Mouse (Mus musculus): ENCODE data around the gene March5.
"Not testable (repeated sequence)": the region's sequence is repeated elsewhere in the genome, so short reads cannot be mapped to it uniquely, and the experiment has no call there.

March5 gene

DNA sequence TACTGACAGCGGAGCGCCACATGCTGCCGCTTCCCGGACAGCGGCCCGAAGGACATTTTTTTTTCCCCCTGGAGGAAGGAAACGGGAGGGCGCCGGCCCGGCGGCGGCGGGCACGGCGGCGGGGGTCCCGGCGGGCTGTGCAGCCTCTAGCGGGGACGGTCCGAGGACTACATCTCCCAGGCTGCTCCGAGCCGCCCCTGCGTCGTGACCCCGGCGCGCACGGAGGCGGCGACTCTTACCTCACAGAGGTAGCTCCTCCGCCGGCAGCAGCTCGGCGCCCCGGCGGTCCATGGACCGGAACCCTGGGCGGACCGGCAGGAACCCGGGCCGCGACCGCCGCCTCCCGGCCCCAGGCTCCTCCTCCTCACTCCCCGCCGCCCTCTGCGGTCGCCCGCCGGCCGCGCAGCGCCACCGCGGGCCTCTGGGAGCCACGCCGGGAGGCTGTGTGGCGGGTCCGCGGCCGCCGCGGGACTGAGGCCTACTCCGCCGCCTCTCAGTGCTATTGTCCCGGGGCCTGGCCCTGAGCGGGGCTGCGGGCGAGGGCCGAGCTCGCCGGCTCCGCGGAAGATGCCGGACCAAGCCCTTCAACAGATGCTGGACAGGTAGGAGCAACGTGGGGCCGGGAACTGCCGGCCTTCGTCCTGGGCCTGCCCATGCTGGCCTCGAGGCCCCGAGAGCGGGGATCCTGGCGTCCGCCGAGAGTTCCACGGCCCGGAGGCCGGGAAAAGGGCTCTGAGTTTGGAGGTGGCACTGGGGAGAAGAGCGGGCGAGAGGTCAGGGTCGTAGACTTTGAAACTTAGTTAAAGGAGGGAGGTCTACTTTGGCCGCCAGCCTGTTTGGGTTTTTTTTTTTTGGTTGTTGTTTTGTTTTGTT is at the start of gene March5:
Gene March5 (plus strand): TSS at position 241 of the 873 bp plus-strand sequence.
- peak; percentile 90 to 95 for DNase-seq

DNA sequence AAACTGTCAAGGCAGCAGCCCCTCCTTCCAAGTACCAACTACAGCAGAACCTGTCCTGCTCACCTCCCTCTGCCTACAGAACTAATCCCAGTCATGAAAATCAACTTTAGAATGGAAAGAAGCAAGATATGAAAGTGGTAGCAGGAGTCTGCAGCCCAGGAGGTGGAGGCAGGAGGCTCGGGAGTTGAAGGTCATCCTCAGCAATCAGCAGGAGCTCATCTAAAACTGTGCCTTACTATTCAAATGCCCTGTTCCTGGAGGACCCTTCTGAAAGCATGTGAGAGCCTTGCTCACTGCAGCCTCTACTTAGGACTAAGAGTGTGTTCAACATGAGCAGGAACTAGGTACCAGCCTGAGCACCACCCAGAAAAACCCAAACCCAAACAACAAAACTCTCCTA is 35.2 kb upstream of the March5 start:
- no peak for DNase-seq

DNA sequence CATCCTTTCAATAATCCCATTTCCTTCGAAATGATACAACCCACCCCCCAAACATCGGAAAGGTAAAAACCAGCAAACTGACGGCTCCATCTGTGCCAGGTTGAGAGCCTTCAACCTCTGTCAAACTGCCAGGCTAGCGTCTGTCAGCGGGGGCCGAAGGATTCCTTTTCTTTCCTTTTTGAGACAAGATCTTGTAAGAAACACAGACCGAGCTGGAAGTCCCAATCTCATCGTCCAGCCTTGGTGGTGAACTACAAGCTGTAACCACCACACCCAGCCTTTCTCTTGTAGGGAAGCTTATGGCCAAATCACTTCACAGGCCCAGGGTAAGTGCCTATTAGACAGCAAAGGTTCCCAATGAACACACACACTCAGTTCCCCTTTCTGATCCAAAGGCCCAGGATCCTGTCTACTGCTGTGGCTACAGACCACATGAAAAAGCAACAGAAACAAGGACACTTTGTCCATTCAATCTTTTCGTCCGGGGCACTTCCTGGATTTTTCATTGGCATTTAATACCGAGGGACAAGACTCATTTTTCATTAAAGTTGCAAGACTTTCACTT is 34.7 kb upstream of the March5 start:
- DNase-seq, result no peak

DNA sequence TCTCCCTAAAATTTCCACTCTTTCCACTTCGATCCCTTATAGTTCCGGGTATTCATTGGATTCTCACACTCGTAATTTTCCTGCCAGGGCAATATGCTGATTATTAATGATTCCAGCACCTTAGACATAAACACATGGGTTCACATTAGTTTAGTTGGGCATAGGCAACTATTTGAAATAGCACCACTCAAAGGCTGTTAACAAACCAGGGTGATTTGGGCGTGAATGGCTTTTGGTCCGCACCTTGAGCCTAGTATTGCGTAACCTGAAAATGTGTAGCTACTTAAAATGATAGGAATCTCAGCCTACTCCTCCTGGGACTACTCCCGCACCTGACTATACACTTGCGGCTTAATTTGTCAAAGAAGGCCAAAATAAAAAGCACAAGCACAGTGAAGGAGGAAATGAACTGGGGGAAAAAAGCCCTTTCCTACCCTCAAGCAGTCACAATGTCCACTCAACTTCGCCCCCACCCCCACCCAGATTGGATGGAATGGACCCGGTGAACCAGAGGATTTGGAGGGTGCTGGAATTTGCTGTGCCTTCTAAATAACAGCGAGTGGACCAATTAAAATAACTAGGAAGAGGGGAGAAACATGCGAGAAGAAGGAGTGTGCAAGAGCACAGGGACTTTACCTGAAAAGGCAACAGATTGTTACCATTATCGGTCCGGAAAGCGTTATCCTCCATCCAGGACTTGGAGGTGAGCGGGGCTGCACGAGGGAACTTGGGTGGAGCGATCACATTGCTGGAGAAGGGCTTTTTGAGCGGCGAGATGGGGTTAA is 33.8 kb upstream of the March5 start:
- no peak for DNase-seq

DNA sequence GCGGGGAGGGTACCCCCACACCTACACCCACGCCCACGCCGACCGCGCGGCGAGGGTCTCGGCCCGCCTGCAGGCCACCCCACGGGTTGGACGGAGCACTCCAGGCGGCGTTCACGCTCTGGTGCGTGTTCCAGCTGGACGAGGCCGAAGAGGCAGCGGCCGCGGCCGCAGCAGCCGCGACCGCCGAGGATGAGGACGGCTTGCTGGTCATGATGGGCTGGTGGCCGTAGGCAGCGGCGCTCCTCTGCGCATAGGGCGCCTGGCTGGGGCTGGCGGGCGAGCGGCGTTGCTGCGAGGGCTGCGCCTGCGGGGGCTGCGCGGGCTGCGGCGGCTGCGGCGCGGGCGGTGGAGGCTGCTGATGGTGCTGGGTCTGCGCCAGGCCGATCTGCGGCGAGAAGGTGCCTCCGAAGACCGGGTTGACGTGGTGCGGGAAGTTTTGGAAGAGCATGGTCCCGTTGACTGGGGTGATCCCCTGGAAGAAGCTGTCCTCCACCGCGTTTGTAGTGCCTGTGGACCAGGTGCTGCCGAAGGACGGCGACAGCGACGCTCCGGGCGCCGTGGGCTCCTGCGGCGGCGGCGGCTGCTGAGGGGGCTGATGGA is 33.1 kb upstream of the March5 start:
- DNase-seq, result peak; percentile 74 to 81

DNA sequence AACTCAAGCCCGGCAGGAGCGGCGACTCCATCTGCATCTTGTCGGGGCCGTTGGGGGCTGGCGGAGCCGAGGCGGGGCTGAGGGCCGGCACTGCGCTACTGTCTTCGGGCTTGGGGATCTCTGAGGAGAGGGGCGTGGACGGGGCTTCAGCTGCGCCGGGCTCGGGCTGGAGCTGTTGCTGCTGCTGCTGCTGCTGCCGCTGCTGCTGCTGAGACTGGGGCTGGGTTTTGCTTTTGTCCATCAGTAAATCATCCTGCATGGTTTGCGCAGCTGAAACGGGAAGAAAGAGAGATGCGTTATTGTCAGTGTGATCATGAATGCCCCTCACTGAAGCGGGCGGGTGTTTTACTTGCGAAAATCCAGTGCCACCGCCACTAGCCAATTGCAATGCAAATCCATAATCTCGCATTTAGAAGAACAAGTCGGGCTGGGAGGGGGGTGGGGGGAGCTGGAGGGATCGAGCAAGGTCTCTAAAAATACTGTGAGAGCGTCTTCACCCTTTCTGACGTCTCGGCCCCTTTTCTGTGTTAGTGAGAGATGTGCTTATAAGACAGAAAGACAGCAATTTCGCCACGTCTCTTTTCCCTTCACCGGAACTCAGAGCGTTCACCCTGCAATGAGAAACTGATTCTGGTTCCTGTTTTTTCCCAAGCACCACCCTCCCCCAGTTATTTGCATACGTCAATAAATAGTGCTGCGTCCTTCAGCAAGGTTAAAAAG is 32.5 kb upstream of the March5 start:
- peak; percentile 65 to 71 for DNase-seq

DNA sequence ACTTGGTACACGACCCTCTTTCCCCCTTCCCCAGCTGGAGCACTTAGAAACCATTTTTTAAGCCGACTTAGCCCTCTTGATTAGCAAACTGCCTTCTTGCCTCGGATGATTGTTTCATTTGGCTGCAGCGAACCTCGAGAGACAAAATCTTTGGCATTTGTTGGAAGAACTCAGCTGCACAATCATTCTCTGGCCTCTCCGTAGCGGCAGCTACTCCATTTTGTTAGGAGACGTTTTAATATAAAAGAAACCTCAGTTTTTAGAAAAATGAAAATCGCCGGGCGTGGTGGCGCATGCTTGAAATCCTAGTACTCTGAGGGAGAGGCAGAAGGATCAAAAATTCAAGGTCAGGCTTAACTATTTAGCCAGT is 31.9 kb upstream of the March5 start:
- DNase-seq, result peak; percentile 42 to 54

DNA sequence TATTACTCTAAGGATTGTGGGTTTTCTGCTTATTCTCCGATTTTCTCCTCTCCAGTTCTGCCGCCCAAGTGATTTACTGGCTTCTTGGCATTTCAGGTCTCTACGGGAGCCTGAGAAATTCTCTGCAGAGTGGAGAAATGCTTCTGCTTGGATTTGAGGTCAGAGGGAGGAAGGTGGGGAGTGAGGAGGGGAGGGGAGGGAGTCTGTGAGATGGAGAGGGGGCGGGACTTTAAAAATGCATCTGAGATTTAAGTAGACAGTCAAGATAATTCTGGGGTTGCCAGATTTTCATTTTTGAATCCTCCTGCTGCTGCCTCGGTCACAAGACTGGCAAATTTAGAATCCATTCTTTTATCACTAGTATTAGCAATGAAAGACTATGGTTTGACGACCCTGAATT is 31.4 kb upstream of the March5 start:
- DNase-seq, result peak; percentile 9 to 24

DNA sequence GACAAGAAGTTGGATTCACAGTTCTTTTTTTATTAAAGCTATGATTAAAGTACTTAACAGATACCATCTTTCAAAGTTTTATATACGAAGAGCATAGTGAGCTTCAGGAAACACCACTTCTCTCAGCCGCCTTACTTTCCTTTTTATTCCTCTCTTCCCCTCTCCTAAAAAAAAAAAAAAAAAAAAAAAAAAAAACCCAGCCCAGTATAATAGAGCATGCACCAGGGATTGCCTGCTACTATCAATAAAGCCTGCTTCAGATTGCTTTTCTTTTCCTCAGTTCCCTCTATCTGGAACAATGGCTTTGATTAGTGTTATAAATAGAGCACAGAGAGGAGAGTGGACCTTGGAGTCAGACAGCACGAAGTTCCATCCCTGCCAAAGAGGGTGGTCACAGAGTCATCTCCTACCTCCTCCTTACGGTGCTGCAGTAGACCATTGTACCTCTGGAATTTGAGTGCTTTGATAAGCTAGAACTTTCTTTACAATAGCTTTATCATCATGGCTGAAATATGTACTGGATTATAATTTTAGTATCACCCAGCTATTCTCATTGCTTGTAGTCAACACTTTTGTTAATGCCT is 30.4 kb upstream of the March5 start:
- DNase-seq, result no peak

DNA sequence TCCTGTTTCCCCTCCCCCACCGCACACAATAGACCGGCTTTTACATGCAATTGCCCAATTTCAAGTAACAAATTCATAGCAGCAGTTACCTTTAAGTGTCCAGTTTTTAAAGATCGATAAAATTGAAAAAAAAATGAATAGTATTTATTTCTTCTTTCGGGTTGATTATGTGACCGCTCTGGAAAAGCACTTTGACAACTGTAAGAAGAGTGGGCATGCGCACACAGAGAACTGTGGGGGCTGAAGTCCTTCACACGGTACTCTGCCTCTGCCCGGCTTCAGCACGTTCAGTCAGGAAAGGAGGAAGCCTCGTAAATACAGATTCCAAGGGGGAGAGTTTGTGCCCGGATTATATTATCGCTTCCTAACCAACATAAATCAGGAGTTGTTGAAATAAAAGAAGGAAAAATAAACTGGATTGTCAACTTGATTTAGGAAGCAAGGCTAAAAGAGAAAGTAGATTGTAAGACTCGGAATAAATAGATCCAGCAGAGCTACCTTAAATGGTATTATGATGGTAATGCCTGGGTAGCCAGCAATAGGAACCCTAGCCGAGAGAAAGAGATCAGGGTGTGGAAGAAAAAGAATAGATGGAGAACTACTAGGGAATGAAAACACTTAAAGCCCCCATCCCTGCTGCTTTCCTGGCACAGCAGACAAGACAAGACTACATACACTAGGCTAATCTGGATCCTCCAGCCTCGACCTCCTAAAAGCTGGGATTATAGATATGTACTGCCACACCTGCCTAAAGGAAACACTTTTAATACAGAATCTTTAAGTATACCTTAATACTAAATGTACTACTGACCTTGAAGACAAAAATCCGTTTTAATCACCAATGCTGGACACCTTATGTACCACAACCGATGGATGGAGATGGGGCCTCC is 29.3 kb upstream of the March5 start:
- peak; percentile 72 to 80 for DNase-seq

DNA sequence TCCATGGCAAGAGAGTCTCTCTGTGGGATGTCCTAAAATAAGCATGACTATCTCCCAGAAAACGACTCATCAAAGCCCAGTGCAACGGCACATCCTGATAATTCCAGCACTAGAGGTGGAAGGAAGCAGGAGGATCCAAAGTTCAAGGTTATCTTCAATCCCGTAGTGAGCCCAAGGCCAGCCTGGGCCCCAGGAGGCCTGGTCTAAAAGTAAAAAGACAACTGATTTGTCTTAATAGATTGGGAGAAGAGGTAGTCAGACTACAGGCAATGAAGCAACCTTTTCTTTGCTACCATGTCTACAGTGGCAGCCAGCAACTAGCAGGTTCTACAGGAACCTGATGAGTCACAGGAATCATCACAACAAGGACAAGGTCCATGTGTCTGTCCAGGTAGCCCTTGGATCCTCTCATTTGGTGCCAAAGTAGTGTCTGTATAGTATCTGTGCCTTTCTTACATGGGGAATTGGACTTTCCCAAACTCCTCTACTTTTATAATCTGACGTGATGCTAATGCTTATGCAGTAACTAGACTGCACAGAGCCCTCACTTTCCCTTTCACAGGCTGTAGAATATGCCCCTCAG is 18.9 kb upstream of the March5 start:
- DNase-seq, result no peak

DNA sequence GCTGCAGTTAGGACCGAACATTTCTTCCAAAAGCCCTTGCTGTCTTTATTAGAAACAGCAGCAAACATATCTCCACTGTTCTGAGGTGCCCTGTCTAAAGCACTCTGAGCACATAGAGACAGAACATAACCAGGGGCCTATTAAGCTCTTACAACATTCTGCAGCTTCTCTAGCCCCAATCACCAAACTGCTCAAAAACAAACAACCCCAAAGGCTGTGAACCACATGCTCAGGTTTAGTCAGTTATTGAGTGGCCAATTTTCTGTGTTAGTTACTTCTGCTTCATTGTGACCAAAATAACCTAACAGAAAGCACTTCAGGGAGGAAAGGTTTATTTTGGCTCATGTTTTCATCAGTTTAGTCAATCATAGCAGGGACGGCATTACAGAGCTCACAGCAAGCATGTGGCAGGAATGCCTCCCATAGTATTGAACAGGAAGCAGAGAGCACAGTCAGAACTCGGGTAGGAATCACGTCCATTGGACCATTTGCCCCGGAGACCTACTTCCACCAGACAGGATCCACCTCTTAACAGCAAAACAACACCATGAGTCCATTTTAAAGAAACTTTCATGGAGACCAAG is 14.8 kb upstream of the March5 start:
- DNase-seq, result no peak

DNA sequence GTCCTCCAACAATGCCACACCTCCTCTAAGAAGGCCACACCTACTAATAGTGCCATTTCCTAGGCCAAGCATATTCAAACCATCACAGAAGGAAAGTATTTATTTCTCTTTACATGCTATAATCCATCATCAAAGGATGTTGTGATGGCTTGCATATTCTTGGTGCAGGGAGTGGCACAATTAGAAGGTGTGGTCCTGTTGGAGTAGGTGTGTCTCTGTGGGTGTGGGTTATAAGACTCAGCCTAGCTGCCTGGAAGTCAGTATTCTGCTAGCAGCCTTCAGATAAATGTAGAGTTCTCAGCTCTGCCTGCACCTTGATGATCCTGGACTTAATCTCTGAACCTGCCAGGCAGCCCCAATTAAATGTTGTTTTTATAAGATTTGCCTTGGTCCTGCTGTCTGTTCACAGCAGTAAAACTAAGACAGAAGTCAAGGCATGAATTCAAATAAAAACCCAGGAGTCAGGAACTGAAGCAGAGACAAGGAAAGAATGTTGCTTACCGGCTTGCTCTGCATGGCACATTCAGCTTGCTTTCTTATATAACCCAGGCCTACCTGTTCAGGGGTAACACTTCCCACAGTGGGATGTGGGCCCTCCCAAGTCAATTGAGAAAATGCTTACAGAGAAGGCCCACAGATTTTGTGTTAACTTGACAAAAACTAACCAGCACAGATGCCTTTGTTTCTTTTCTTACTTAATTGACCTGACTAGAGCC is 9.0 kb upstream of the March5 start:
- no peak for DNase-seq

DNA sequence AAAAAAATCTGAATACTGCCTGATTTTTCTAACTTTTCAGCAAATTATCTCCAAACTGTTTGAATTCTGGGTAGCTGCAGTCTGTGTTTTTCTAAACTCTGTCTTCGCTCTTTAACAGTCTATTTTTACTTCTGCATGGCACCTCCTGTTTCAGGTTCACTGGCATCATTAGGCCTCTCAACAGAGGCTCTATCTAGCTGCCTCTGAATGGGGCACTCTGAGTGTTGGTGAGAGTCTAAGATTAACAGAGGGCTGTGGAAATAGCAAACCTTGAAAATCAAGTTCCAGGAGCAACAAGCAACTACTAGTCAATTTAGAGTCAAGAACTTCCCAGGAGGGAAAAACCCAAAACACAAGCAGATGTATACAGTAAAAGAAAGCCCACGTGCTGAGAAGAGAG is 7.5 kb upstream of the March5 start:
- DNase-seq, result no peak

DNA sequence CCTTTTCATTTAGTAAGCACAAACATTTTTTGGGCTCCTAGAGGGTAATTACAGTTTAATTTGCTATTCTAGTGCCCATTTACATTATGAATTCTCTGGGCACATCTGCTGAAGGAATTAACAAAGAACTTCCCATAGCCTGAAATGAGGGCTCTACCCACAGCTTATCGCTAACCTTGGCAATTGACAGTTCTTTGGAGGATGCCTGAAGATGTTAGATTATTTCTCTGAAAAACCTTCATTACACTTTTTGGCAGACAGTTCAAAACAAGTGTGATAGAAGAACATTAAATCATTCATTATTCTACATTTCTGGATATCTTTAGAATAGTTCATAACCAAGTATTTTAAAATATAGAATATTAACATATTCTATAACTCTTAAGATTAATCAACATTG is 4.0 kb upstream of the March5 start:
- DNase-seq, result no peak

DNA sequence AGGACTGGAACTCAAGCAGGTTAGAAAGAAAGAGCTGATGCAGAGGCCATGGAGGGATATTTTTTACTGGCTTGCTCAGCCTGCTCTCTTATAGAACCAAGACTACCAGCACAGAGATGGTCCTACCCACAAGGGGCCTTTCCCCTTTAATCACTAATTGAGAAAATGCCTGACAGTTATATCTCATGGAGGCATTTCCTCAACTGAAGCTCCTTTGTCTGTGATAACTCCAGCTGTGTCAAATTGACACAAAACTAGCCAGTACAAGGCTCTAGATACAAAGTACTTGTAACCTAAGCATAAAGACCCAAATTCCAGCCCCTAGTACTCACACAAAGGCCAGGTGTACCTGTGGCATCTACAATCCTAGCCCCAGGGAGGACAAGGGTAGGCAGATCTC is 2.2 kb upstream of the March5 start:
- DNase-seq, result not testable (repeated sequence)

DNA sequence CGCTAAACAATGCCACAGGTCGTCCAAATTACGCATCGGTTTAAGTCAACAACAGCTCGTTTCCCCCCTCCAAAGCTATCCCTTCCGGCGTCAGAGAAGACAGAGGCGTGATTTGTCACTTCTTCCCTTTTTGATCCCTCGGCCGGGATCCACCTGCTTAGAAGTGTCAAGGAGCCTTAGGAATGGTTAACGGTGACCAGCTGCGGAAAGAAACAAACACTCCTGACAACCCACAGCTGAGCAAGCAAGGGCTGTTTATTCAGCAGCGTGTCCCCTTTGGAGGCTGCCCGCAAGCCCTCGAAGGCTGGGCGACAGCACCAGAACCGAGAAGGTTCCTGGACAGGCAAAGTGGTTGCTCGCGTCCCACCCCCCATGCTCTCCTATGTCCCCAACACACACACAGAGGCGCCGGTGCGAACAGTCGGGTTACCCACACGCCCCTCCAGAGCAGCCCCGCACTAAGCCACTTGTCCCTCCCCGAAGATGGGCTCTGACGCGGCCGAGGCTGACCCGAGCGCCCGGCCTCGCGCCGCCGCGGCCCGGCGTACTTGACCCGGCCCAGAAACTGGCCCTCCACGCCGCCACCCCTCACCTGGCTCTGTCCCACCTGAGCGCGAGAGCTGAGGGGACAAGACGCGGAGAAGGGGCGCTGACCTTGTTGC is 571 bp upstream of the March5 start:
- peak; percentile 58 to 70 for DNase-seq

DNA sequence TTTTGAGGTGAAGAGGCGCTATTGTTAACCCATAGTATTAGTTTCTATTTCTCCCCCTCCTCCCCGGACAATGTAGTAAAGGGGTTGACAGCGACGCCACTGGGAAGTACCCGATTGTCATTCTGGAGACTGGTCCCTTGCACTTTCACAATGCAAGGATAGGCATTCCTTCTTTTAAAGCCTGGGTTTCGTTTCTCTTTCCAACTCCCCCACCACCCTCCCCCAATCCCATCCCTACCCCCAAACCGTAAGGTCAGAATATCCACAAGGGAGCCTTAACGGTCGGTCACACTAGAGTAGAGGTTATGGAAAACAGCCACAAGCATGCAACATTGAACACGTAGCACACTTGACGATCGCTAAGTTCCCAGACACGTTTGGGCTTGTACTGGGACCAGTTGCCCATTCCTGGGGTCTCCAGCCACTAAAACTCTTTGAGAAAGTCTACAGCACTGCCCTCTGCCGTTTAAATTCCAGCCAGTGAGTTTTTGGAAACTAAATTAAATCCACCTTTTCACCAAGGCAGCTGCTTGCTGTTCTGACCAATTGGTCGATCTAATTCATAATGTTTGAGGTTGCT is 923 bp downstream of the March5 start, which contains the start of gene Cpeb3:
Gene Cpeb3 (minus strand): TSS at position 426 of the 580 bp plus-strand sequence.
- DNase-seq, result peak; percentile 54 to 67

DNA sequence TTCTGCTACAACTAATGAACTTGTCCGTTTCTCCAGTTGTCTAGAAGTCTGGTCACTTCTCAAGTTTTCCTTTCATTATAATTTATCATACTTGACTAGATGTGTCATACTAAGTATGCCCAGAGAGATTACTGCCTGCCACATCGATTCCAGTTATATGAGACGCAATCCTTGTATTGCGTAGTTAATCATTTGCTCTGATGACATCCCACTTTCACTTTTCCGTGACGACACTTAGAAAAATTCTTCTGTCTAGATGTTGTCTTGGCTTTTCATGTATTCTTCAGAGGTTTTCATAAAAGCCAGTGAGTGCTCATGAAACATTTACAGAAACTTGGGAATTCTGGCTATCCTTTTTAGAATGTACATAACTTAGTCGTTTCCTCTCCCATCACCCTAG is 1.6 kb downstream of the March5 start:
- no peak for DNase-seq
